Mouse (Mus musculus): ENCODE data around the gene Fnd3c2. TPM values are rescaled to one million over a fixed set of nuclear protein-coding genes. Genes with fewer than 3 reads are reported as not detected.
"Not testable (repeated sequence)": the region's sequence is repeated elsewhere in the genome, so short reads cannot be mapped to it uniquely, and the experiment has no call there.

The Fnd3c2 gene
- polyA plus RNA-seq, 1 experiment from 2014 or later, result not detected

- no peaks in the 10 kb centered on the region for H3K4me1 ChIP-seq (replicated peaks; ENCODE audit: control insufficient read depth, insufficient read depth, low read length)
Observed at GRCm38 (mm10) chrX:106197308-106197707, 57.9 kb downstream of the Fnd3c2 start.

GRCm38 (mm10) chrX:106194361-106194760 is 60.8 kb downstream of the Fnd3c2 start:
- ATAC-seq, result not testable (repeated sequence)

More at GRCm38 (mm10) chrX:106197308-106197707, 57.9 kb downstream of the Fnd3c2 start:
- H3K4me3 ChIP-seq (ENCODE audit: low read depth, low read length), result no peak overlapping the region
- H3K36me3 ChIP-seq (ENCODE audit: control insufficient read depth, insufficient read depth), result peaks cover 15% of the 10 kb centered on the region
- 65% methylated on average over 5 of the region's 5 CpGs for WGBS
- no peak for ATAC-seq
- H3K9me3 ChIP-seq (ENCODE audit: control insufficient read depth), result no peaks in the 10 kb centered on the region
- H3K27ac ChIP-seq (ENCODE audit: low read depth, low read length), result no peak overlapping the region
- H3K9ac ChIP-seq (ENCODE audit: low read depth, low read length), result no peak overlapping the region
- TF ChIP-seq CTCF (IDR thresholded peaks at IDR 0.05; ENCODE audit: low read depth), result peak; percentile 47
- H3K27me3 ChIP-seq (replicated peaks; ENCODE audit: control insufficient read depth, insufficient read depth, low read length), result no peaks in the 10 kb centered on the region
- no peak overlapping the region for H3K4me2 ChIP-seq (replicated peaks; ENCODE audit: low read depth)

DNA sequence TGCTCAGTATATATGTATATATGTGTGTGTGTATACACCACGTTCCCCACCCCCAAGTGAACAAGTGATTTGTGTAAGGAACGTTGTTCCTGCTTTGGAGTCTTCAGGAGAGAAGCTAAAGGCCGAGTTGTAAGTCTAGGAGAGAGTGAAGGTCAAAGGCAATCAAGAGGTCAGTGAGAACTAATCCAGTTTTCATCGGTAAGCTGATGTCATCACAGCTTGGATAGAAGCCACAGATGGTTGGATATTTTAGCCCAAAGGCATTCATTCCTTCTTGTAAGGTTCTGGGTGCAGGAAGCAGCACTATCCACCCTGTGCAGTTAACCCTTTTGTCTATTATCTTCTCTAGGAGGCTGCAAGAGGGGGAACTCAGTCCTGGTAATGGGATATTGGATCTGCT is 65.1 kb downstream of the Fnd3c2 start:
- no peaks in the 10 kb centered on the region for H3K36me3 ChIP-seq (ENCODE audit: control insufficient read depth, insufficient read depth)
- peaks cover 7% of the 10 kb centered on the region; the same call in 1 of the 2 replicates for H3K4me1 ChIP-seq (replicated peaks; ENCODE audit: control insufficient read depth, insufficient read depth, low read length)
- no peak overlapping the region for H3K4me3 ChIP-seq (ENCODE audit: low read depth, low read length)
- no peaks in the 10 kb centered on the region for H3K9me3 ChIP-seq (ENCODE audit: control insufficient read depth)
- TF ChIP-seq CTCF (IDR thresholded peaks at IDR 0.05; ENCODE audit: low read depth), result no peak
- H3K27me3 ChIP-seq (replicated peaks; ENCODE audit: control insufficient read depth, insufficient read depth, low read length), result no peaks in the 10 kb centered on the region
- no peak overlapping the region for H3K9ac ChIP-seq (ENCODE audit: low read depth, low read length)
- ATAC-seq, result no peak
- 25% methylated on average over 4 of the region's 4 CpGs for WGBS
- H3K27ac ChIP-seq (ENCODE audit: low read depth, low read length), result no peak overlapping the region
- no peak overlapping the region for H3K4me2 ChIP-seq (replicated peaks; ENCODE audit: low read depth)

More at GRCm38 (mm10) chrX:106194361-106194760, 60.8 kb downstream of the Fnd3c2 start:
- not testable (repeated sequence) for H3K27ac ChIP-seq (ENCODE audit: low read depth, low read length); H3K9ac ChIP-seq (ENCODE audit: low read depth, low read length); H3K27me3 ChIP-seq (replicated peaks; ENCODE audit: control insufficient read depth, insufficient read depth, low read length); H3K4me3 ChIP-seq (ENCODE audit: low read depth, low read length); H3K9me3 ChIP-seq (ENCODE audit: control insufficient read depth); H3K4me1 ChIP-seq (replicated peaks; ENCODE audit: control insufficient read depth, insufficient read depth, low read length); H3K4me2 ChIP-seq (replicated peaks; ENCODE audit: low read depth)
- 88% methylated on average over 6 of the region's 6 CpGs for WGBS
- H3K36me3 ChIP-seq (ENCODE audit: control insufficient read depth, insufficient read depth), result peaks cover 15% of the 10 kb centered on the region

DNA sequence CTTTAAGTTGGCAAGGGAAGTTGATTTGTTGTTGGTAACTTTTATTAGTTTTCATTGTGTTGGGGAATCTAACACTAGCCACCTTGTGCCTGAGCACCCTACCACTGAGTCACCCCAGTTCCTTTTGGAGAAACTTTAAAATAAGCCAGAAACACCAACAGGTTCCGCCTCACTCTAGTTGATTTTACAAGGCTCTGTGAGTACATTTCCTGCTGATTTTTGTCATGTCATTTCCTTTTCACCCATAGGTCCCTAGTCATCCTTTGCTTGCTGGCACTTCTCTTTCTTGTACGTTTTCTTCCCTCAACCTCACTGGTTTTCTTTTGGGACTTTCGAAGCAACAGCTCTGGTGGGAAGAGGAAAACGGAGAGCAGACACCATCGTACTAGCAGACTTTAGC is 65.8 kb downstream of the Fnd3c2 start:
- no peak for ATAC-seq
- WGBS, result 48% methylated on average over 5 of the region's 5 CpGs
- TF ChIP-seq CTCF (IDR thresholded peaks at IDR 0.05; ENCODE audit: low read depth), result no peak

DNA sequence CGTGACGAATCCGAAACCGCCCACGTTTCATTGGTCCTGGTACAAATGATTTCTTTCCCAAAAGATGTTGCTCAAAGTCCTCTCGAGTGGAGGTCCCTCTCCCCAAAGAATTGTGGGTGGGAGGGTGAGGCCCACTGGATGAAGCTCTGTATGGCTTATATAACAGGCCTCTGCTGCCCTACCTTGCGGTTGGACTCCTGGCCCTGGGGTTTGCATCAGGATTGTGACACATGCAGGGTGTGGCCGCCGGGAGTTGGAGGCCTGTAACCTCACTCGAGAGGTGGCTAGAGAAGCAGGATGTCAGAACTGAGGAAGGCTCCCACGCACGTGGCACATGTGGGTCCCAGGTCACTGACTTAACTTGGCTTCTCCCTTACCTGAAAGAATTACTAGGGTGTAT is 67.4 kb downstream of the Fnd3c2 start:
- Histone ChIP-seq H3K27ac (ENCODE audit: low read depth, low read length) (peak overlapping the region; percentile 66; the same call in 1 of the 2 replicates), H3K27me3 (replicated peaks; ENCODE audit: control insufficient read depth, insufficient read depth, low read length) (no peaks in the 10 kb centered on the region), H3K9me3 (ENCODE audit: control insufficient read depth) (no peaks in the 10 kb centered on the region), H3K4me2 (replicated peaks; ENCODE audit: low read depth) (peak overlapping the region; percentile 60), H3K36me3 (ENCODE audit: control insufficient read depth, insufficient read depth) (no peaks in the 10 kb centered on the region), H3K4me3 (ENCODE audit: low read depth, low read length) (peak overlapping the region; percentile 50), H3K4me1 (replicated peaks; ENCODE audit: control insufficient read depth, insufficient read depth, low read length) (peaks cover 7% of the 10 kb centered on the region; the same call in 1 of the 2 replicates), H3K9ac (ENCODE audit: low read depth, low read length) (peak overlapping the region; percentile 48; the same call in 1 of the 2 replicates)
- peak; percentile 70 for ATAC-seq
- no peak for TF ChIP-seq CTCF (IDR thresholded peaks at IDR 0.05; ENCODE audit: low read depth)
- WGBS, result 26% methylated on average over 12 of the region's 12 CpGs

More for the DNA sequence above, 65.8 kb downstream of the Fnd3c2 start:
- Histone ChIP-seq H3K27me3 (replicated peaks; ENCODE audit: control insufficient read depth, insufficient read depth, low read length) (no peaks in the 10 kb centered on the region), H3K4me2 (replicated peaks; ENCODE audit: low read depth) (peak overlapping the region; percentile 60), H3K4me1 (replicated peaks; ENCODE audit: control insufficient read depth, insufficient read depth, low read length) (peaks cover 7% of the 10 kb centered on the region; the same call in 1 of the 2 replicates), H3K9me3 (ENCODE audit: control insufficient read depth) (no peaks in the 10 kb centered on the region), H3K27ac (ENCODE audit: low read depth, low read length) (no peak overlapping the region), H3K4me3 (ENCODE audit: low read depth, low read length) (no peak overlapping the region), H3K9ac (ENCODE audit: low read depth, low read length) (no peak overlapping the region), H3K36me3 (ENCODE audit: control insufficient read depth, insufficient read depth) (no peaks in the 10 kb centered on the region)

GRCm38 (mm10) chrX:106186713-106187649 is 68.2 kb downstream of the Fnd3c2 start, which contains the start of gene Pgk1:
Gene Pgk1, plus strand, starts transcription at chrX:106187100.
- Histone ChIP-seq H3K36me3 (ENCODE audit: control insufficient read depth, insufficient read depth) (no peaks in the 10 kb centered on the region), H3K27ac (ENCODE audit: low read depth, low read length) (peak within 1 kb of the TSS; percentile 66), H3K9ac (ENCODE audit: low read depth, low read length) (peak within 1 kb of the TSS; percentile 48), H3K4me1 (replicated peaks; ENCODE audit: control insufficient read depth, insufficient read depth, low read length) (peaks cover 7% of the 10 kb centered on the region; the same call in 1 of the 2 replicates), H3K9me3 (ENCODE audit: control insufficient read depth) (no peaks in the 10 kb centered on the region), H3K4me2 (replicated peaks; ENCODE audit: low read depth) (peak within 1 kb of the TSS; percentile 60), H3K27me3 (replicated peaks; ENCODE audit: control insufficient read depth, insufficient read depth, low read length) (no peaks in the 10 kb centered on the region), H3K4me3 (ENCODE audit: low read depth, low read length) (peak within 1 kb of the TSS; percentile 50)
- WGBS, result 13% methylated on average over 54 of the region's 55 CpGs
- peak; percentile 97 for ATAC-seq
- TF ChIP-seq CTCF (IDR thresholded peaks at IDR 0.05; ENCODE audit: low read depth), result peak; percentile 42

Data from intestine, postnatal 0 days (tissue).